In the genomic region with DNA sequence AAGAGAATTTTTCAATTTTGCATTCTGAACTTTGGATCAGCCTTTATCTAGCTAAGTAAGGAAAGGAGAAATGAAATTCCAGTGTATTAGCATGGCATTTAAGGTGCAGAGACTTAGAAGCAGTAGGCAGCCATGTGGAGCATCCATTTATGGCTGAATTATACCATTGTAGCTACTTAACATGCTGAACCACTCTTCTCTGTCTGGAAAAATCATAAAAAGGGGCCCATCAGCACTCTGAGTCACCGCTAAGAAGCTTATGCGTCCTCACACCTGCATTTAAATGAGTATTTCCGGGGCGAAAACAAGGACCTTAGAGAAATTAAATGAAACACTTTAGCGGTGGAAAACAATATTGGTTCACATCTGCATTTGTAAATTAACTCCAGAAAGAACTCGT, we compare ENCODE assay signal across 25 mouse cellular contexts.
A peak's percentile ranks its signal among the peaks of the same experiment; 100 is the strongest.
DNase-seq lines count a peak whose midpoint lies in the region; ATAC-seq and TF ChIP-seq lines count a peak whose summit lies in the region.
"Had no signal": no experiment of that assay in that cellular context is flagged by ENCODE, and none has a peak within 500 bp of the region (broad histone marks: within the 10 kb centered on the region; RNA-seq: fewer than 3 reads in every experiment).

No protein-coding gene starts in this region.

- 0 out of 2 replicates have a peak, but pooled peaks cover 3% of the 10 kb centered on the region for H3K4me1 ChIP-seq in forebrain, postnatal 0 days (ENCODE audit: insufficient read depth)
- no peaks in the 10 kb centered on the region for H3K4me1 ChIP-seq in forebrain, embryonic 10.5 days
- H3K4me1 ChIP-seq in kidney, adult 2 months (ENCODE audit: control insufficient read depth, insufficient read depth, low read length), result no peaks in the 10 kb centered on the region
- no peaks in the 10 kb centered on the region for H3K4me1 ChIP-seq in kidney, embryonic 14.5 days (ENCODE audit: control insufficient read depth, insufficient read depth, low read length)
- peaks cover 12% of the 10 kb centered on the region for H3K4me1 ChIP-seq in midbrain, embryonic 14.5 days (ENCODE audit: control insufficient read depth, insufficient read depth, low read length)
- H3K4me1 ChIP-seq in midbrain, postnatal 0 days (ENCODE audit: insufficient read depth, low read length), result no peaks in the 10 kb centered on the region
- H3K4me1 ChIP-seq in midbrain, embryonic 15.5 days, result peaks cover 6% of the 10 kb centered on the region; the same call in 1 of the 2 replicates
- H3K4me1 ChIP-seq: embryonic facial prominence, embryonic 12.5 days; heart, embryonic 10.5 days; heart, embryonic 15.5 days; liver, embryonic 12.5 days had no signal

- peak; percentile 64; the same call in 1 of the 2 replicates for ATAC-seq in forebrain, postnatal 0 days
- no peak for ATAC-seq in kidney, embryonic 14.5 days (ENCODE audit: low FRiP score, low TSS enrichment)
- peak; percentile 46; the same call in 1 of the 2 replicates for ATAC-seq in midbrain, embryonic 14.5 days (ENCODE audit: low FRiP score, low TSS enrichment)
- no peak for ATAC-seq in midbrain, postnatal 0 days (ENCODE audit: low FRiP score)
- ATAC-seq in midbrain, embryonic 15.5 days (replicated peaks), result peak; percentile 80
- ATAC-seq: inflammation-experienced regulatory T-cells, adult 6 months; liver, embryonic 12.5 days; liver, postnatal 0 days had no signal

- no peaks in the 10 kb centered on the region for H3K36me3 ChIP-seq in forebrain, postnatal 0 days (ENCODE audit: insufficient read depth)
- no peaks in the 10 kb centered on the region for H3K36me3 ChIP-seq in forebrain, embryonic 10.5 days (replicated peaks)
- no peaks in the 10 kb centered on the region for H3K36me3 ChIP-seq in kidney, adult 2 months (ENCODE audit: control insufficient read depth, insufficient read depth, low read length)
- H3K36me3 ChIP-seq in kidney, embryonic 14.5 days (ENCODE audit: control insufficient read depth, insufficient read depth, low read length), result no peaks in the 10 kb centered on the region
- no peaks in the 10 kb centered on the region for H3K36me3 ChIP-seq in midbrain, embryonic 14.5 days (ENCODE audit: control insufficient read depth, insufficient read depth, low read length)
- no peaks in the 10 kb centered on the region for H3K36me3 ChIP-seq in midbrain, postnatal 0 days (ENCODE audit: insufficient read depth, low read length)
- no peaks in the 10 kb centered on the region for H3K36me3 ChIP-seq in midbrain, embryonic 15.5 days (replicated peaks)
- H3K36me3 ChIP-seq: embryonic facial prominence, embryonic 12.5 days; G1E; heart, embryonic 10.5 days; heart, embryonic 15.5 days; liver, embryonic 12.5 days had no signal

- WGBS in forebrain, postnatal 0 days, result 47% methylated on average over 6 of the region's 6 CpGs
- WGBS in forebrain, embryonic 10.5 days, result 84% methylated on average over 6 of the region's 6 CpGs
- WGBS in kidney, adult 2 months, result 56% methylated on average over 6 of the region's 6 CpGs
- WGBS in kidney, embryonic 14.5 days, result 71% methylated on average over 6 of the region's 6 CpGs
- 33% methylated on average over 6 of the region's 6 CpGs for WGBS in midbrain, embryonic 14.5 days
- 31% methylated on average over 6 of the region's 6 CpGs for WGBS in midbrain, postnatal 0 days
- WGBS in midbrain, embryonic 15.5 days, result 34% methylated on average over 6 of the region's 6 CpGs

- H3K9me3 ChIP-seq in forebrain, postnatal 0 days (ENCODE audit: low read length), result no peaks in the 10 kb centered on the region
- H3K9me3 ChIP-seq in forebrain, embryonic 10.5 days, result no peaks in the 10 kb centered on the region
- no peaks in the 10 kb centered on the region for H3K9me3 ChIP-seq in kidney, embryonic 14.5 days (ENCODE audit: control insufficient read depth, low read length)
- H3K9me3 ChIP-seq in midbrain, embryonic 14.5 days (ENCODE audit: control insufficient read depth, low read length), result no peaks in the 10 kb centered on the region
- no peaks in the 10 kb centered on the region for H3K9me3 ChIP-seq in midbrain, postnatal 0 days (ENCODE audit: low read length)
- no peaks in the 10 kb centered on the region for H3K9me3 ChIP-seq in midbrain, embryonic 15.5 days
- H3K9me3 ChIP-seq: embryonic facial prominence, embryonic 12.5 days; G1E; heart, embryonic 10.5 days; heart, embryonic 15.5 days; liver, embryonic 12.5 days had no signal

- no peak for TF ChIP-seq CTCF in forebrain, postnatal 0 days (IDR thresholded peaks at IDR 0.05; ENCODE audit: low read depth)
- TF ChIP-seq CTCF in kidney, adult 2 months (conservative IDR thresholded peaks at IDR 0.05; ENCODE audit: insufficient read depth, insufficient read length, low read depth, low read length), result no peak
- TF ChIP-seq CTCF in midbrain, postnatal 0 days (IDR thresholded peaks at IDR 0.05), result no peak

- no peak for TF ChIP-seq POLR2A in kidney, adult 2 months (IDR thresholded peaks at IDR 0.05; ENCODE audit: low read depth, low read length)

- no peak overlapping the region for H3K27ac ChIP-seq in forebrain, postnatal 0 days (ENCODE audit: low read depth, low read length)
- no peak overlapping the region for H3K27ac ChIP-seq in forebrain, embryonic 10.5 days
- H3K27ac ChIP-seq in kidney, adult 2 months (ENCODE audit: insufficient read depth, low read depth, low read length), result no peak overlapping the region
- no peak overlapping the region for H3K27ac ChIP-seq in kidney, embryonic 14.5 days (ENCODE audit: low read depth, low read length)
- peak overlapping the region; percentile 56 for H3K27ac ChIP-seq in midbrain, embryonic 14.5 days (replicated peaks; ENCODE audit: low read depth, low read length)
- no peak overlapping the region for H3K27ac ChIP-seq in midbrain, postnatal 0 days (ENCODE audit: low read depth, low read length)
- no peak overlapping the region for H3K27ac ChIP-seq in midbrain, embryonic 15.5 days
- H3K27ac ChIP-seq: embryonic facial prominence, embryonic 12.5 days; heart, embryonic 10.5 days; heart, embryonic 15.5 days; kidney, postnatal 0 days; liver, embryonic 12.5 days had no signal

- H3K4me2 ChIP-seq in forebrain, postnatal 0 days (ENCODE audit: low read depth), result no peak overlapping the region
- no peak overlapping the region for H3K4me2 ChIP-seq in kidney, embryonic 14.5 days (replicated peaks; ENCODE audit: low read depth, low read length)
- H3K4me2 ChIP-seq in midbrain, embryonic 14.5 days (ENCODE audit: low read length), result no peak overlapping the region
- no peak overlapping the region for H3K4me2 ChIP-seq in midbrain, postnatal 0 days (ENCODE audit: low read depth, low read length, poor library complexity, severe bottlenecking)
- no peak overlapping the region for H3K4me2 ChIP-seq in midbrain, embryonic 15.5 days
- H3K4me2 ChIP-seq: embryonic facial prominence, embryonic 12.5 days; heart, embryonic 15.5 days; liver, embryonic 12.5 days had no signal

- H3K9ac ChIP-seq in forebrain, postnatal 0 days, result no peak overlapping the region
- H3K9ac ChIP-seq in kidney, embryonic 14.5 days (ENCODE audit: low read depth, low read length), result no peak overlapping the region
- no peak overlapping the region for H3K9ac ChIP-seq in midbrain, embryonic 14.5 days (replicated peaks; ENCODE audit: low read length)
- H3K9ac ChIP-seq in midbrain, postnatal 0 days (replicated peaks; ENCODE audit: low read length, poor library complexity, severe bottlenecking), result no peak overlapping the region
- H3K9ac ChIP-seq in midbrain, embryonic 15.5 days, result no peak overlapping the region
- H3K9ac ChIP-seq: embryonic facial prominence, embryonic 12.5 days; heart, embryonic 15.5 days; liver, embryonic 12.5 days; liver, postnatal 0 days had no signal

- H3K4me3 ChIP-seq in forebrain, postnatal 0 days (ENCODE audit: low read depth, low read length), result no peak overlapping the region
- H3K4me3 ChIP-seq in forebrain, embryonic 10.5 days, result no peak overlapping the region
- no peak overlapping the region for H3K4me3 ChIP-seq in kidney, adult 2 months (ENCODE audit: insufficient read depth, low read depth, low read length)
- no peak overlapping the region for H3K4me3 ChIP-seq in kidney, embryonic 14.5 days (ENCODE audit: low read length)
- no peak overlapping the region for H3K4me3 ChIP-seq in midbrain, embryonic 14.5 days (replicated peaks; ENCODE audit: low read depth, low read length)
- no peak overlapping the region for H3K4me3 ChIP-seq in midbrain, postnatal 0 days (ENCODE audit: low read depth, low read length)
- H3K4me3 ChIP-seq in midbrain, embryonic 15.5 days, result no peak overlapping the region
- H3K4me3 ChIP-seq: embryonic facial prominence, embryonic 12.5 days; heart, embryonic 10.5 days; heart, embryonic 15.5 days; liver, embryonic 12.5 days had no signal

- DNase-seq in forebrain, postnatal 0 days, result no peak
- DNase-seq in forebrain, embryonic 10.5 days (ENCODE audit: extremely low spot score, low spot score), result no peak
- DNase-seq in kidney, adult 2 months, result peak; percentile 11
- peak; percentile 54 for DNase-seq in midbrain, embryonic 14.5 days
- DNase-seq in midbrain, postnatal 0 days (ENCODE audit: low spot score), result no peak
- DNase-seq: adrenal gland, postnatal 10 days; cerebellum, adult 11-12 months; cerebellum, adult 9-11 months; embryo, embryonic 11 days; gastrocnemius, postnatal 25 days; heart, adult 11 months; layer of hippocampus, postnatal 36 days; left cerebral cortex, postnatal 4 days; liver, postnatal 0 days; lung, postnatal 36 days; thymus, postnatal 4 days had no signal

- H3K27me3 ChIP-seq in forebrain, postnatal 0 days (ENCODE audit: insufficient read depth, low read length), result no peaks in the 10 kb centered on the region
- no peaks in the 10 kb centered on the region; the same call in 1 of the 2 replicates for H3K27me3 ChIP-seq in forebrain, embryonic 10.5 days (ENCODE audit: poor library complexity, severe bottlenecking)
- no peaks in the 10 kb centered on the region for H3K27me3 ChIP-seq in kidney, adult 2 months (replicated peaks; ENCODE audit: control insufficient read depth, insufficient read depth, low read length)
- no peaks in the 10 kb centered on the region for H3K27me3 ChIP-seq in kidney, embryonic 14.5 days (ENCODE audit: control insufficient read depth, insufficient read depth, low read length)
- no peaks in the 10 kb centered on the region for H3K27me3 ChIP-seq in midbrain, embryonic 14.5 days (ENCODE audit: control insufficient read depth, insufficient read depth, low read length)
- no peaks in the 10 kb centered on the region for H3K27me3 ChIP-seq in midbrain, postnatal 0 days (ENCODE audit: insufficient read depth, low read length)
- no peaks in the 10 kb centered on the region for H3K27me3 ChIP-seq in midbrain, embryonic 15.5 days (replicated peaks)
- H3K27me3 ChIP-seq: embryonic facial prominence, embryonic 12.5 days; heart, embryonic 15.5 days; liver, embryonic 12.5 days had no signal

Comparison
In these comparisons a context has a peak if more than half of its experiments do, and no peak if none do; other contexts are left out.
1. ATAC-seq: peak in forebrain, postnatal 0 days (single experiment), midbrain, embryonic 14.5 days (single experiment) and midbrain, embryonic 15.5 days (single experiment); none in kidney, embryonic 14.5 days (single experiment) and midbrain, postnatal 0 days (single experiment).
2. DNase-seq: peak in kidney, adult 2 months (single experiment) and midbrain, embryonic 14.5 days (single experiment); none in forebrain, postnatal 0 days (single experiment), forebrain, embryonic 10.5 days (single experiment) and midbrain, postnatal 0 days (single experiment).